Mouse (Mus musculus) embryonic facial prominence, embryonic 14.5 days (tissue): ENCODE measurements at regions not wholly inside any gene's neighbourhood (a gene's known extent, or its start where the extent isn't known, plus 50 kb on each side); places are given as distances from the start of the nearest gene placed in this dataset.

Source experiments
- ATAC-seq: fragments of 200-750 bp; cut with Nextera tagmentation; 2 replicates; pipeline ENCODE4 v1.8.0; 2017; ENCODE audit warnings: low read depth, moderate number of reproducible peaks, moderate TSS enrichment
- DNase-seq: peaks from one replicate; pipeline ENCODE4 v3.0.0-alpha.2; 2015; ENCODE audit warnings: low spot score
- H3K27ac ChIP-seq: fragments of 300-500 bp; sonication (generic); replicated peaks from 2 replicates; pipeline ENCODE4 v1.5.1; 2014; ENCODE audit warnings: low read depth, mild to moderate bottlenecking, low read length, moderate library complexity
- H3K27me3 ChIP-seq: fragments of 300-500 bp; sonication (generic); replicated peaks from 2 replicates; pipeline ENCODE4 v1.6.1; 2014; ENCODE audit warnings: low read length; ENCODE audit not compliant: control insufficient read depth, insufficient read depth
- H3K36me3 ChIP-seq: fragments of 300-500 bp; sonication (generic); 2 replicates; pipeline ENCODE4 v1.6.1; 2014; ENCODE audit warnings: low read length, mixed read lengths; ENCODE audit not compliant: control insufficient read depth, insufficient read depth
- H3K4me1 ChIP-seq: fragments of 300-500 bp; sonication (generic); 2 replicates; pipeline ENCODE4 v1.6.1; 2014; ENCODE audit warnings: antibody characterized with exemption, low read length; ENCODE audit not compliant: control insufficient read depth, insufficient read depth
- H3K4me2 ChIP-seq: fragments of 300-500 bp; sonication (generic); 2 replicates; pipeline ENCODE4 v1.6.1; 2014; ENCODE audit warnings: low read depth, mild to moderate bottlenecking, low read length, moderate library complexity, mixed read lengths
- H3K4me3 ChIP-seq: fragments of 300-500 bp; sonication (generic); 2 replicates; pipeline ENCODE4 v1.5.1; 2014; ENCODE audit warnings: low read depth, mild to moderate bottlenecking, low read length
- H3K9ac ChIP-seq: fragments of 300-500 bp; sonication (generic); 2 replicates; pipeline ENCODE4 v1.6.1; 2014; ENCODE audit warnings: low read depth, mild to moderate bottlenecking, low read length, moderate library complexity, mixed read lengths
- H3K9me3 ChIP-seq: fragments of 300-500 bp; sonication (generic); 2 replicates; pipeline ENCODE4 v1.6.1; 2016; ENCODE audit warnings: low read length; ENCODE audit not compliant: control insufficient read depth
- WGBS: fragments of 180-500 bp; shearing (Covaris S2); extraction: QIAGEN DNeasy Blood & Tissue Kit; methylation state at CpG from one replicate; pipeline ENCODE4 v1.1.7; 2014; 5-methylcytosine and 5-hydroxymethylcytosine counted together

DNA sequence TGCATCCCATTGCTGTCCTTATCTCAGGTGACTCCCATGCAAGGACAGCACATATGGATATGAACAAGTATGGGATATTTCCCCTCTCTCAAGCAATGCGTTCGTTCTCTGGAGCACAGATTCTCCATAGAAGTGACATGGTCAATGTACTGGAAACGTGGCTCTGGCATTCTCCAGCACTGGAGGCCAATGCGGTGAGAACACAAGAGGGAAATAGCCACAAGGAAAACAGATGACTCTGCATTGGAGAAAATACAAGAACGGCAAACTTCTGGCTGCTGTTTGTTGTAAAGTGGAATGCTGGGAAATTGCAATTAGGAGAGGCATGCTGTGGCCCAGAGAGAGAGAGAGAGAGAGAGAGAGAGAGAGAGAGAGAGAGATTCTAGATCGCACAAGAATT lies 125.6 kb upstream of the Runx1 start:
- Histone ChIP-seq H3K9ac (no peak overlapping the region), H3K27ac (no peak overlapping the region), H3K27me3 (no peaks in the 10 kb centered on the region), H3K4me3 (no peak overlapping the region), H3K4me2 (no peak overlapping the region), H3K36me3 (no peaks in the 10 kb centered on the region), H3K4me1 (peaks cover 30% of the 10 kb centered on the region; the same call in 1 of the 2 replicates), H3K9me3 (no peaks in the 10 kb centered on the region)
- peak; percentile 43 for DNase-seq
- ATAC-seq = no peak
- 61% methylated on average over 6 of the region's 6 CpGs for WGBS

DNA sequence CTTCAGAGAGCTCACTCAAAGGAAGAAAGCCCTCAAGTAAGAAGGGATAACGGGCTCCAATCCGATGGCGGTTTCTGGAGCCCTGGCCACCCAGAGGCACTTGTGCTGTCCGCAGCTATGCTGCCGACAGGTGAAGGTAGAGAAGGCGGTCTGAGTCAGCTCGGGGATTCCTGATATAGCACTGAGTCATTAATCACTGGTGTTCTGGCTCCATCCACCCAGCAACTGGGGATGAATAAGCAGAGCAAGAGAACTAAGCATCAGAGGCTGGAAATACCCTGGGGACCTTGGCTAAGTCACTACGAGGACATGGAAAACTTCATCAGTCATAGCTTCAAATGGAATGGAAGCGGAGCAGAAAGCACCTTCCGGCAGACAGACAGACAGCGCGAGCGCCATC lies 122.5 kb upstream of the Runx1 start:
- ATAC-seq = no peak
- H3K4me3 ChIP-seq = no peak overlapping the region
- H3K4me1 ChIP-seq = peaks cover 13% of the 10 kb centered on the region; the same call in 1 of the 2 replicates
- 94% methylated on average over 13 of the region's 13 CpGs for WGBS
- no peak for DNase-seq
- no peak overlapping the region for H3K27ac ChIP-seq
- H3K4me2 ChIP-seq = no peak overlapping the region
- H3K9me3 ChIP-seq = no peaks in the 10 kb centered on the region
- no peaks in the 10 kb centered on the region for H3K36me3 ChIP-seq
- no peak overlapping the region for H3K9ac ChIP-seq
- no peaks in the 10 kb centered on the region for H3K27me3 ChIP-seq

DNA sequence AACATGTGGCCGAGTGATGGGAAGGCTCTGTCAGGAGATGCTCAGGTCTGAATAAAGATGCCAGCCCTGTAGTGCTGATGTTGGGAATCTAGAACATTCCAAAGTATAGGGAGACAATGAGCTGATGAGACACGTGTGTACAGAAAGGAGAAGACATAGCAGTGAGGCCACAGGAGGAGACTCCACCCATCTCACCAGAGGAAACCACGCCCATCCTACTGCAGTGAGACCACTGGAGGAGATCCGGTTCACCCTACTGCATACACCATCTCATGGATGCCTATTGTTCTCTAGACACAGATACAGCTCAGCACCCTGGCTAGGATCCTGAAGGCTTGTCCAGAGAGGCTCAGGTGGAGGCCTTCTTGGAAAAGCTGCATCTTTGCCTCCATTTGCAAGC lies 120.6 kb upstream of the Runx1 start:
- Histone ChIP-seq H3K4me3 (no peak overlapping the region), H3K27ac (no peak overlapping the region), H3K9me3 (no peaks in the 10 kb centered on the region), H3K9ac (no peak overlapping the region), H3K4me1 (no peaks in the 10 kb centered on the region; the same call in 1 of the 2 replicates), H3K27me3 (no peaks in the 10 kb centered on the region), H3K4me2 (no peak overlapping the region), H3K36me3 (no peaks in the 10 kb centered on the region)
- ATAC-seq (no peak), DNase-seq (no peak)
- WGBS = 78% methylated on average over 4 of the region's 4 CpGs

DNA sequence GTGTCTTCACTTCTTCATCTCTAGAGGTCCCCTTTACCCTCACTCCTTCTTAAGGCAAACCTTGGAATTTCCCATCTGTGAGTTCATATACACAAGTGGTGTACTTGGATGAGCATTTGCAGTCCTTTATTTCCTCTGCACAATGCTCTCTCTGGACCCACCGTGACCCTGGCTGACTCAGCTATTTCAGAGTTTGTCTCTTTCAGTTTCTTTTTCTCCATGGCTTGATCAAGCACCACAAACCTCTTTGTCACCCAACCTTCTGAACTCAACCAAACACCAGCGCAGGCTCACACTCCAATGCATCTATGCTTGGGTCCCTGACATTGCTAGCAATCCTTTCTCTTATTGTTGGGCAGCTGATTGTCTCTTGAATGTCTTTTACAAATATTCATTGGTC lies 118.0 kb upstream of the Runx1 start:
- no peak overlapping the region for H3K4me3 ChIP-seq
- no peak overlapping the region for H3K4me2 ChIP-seq
- H3K4me1 ChIP-seq = peaks cover 5% of the 10 kb centered on the region; the same call in 1 of the 2 replicates
- no peaks in the 10 kb centered on the region for H3K9me3 ChIP-seq
- H3K27me3 ChIP-seq = no peaks in the 10 kb centered on the region
- no peaks in the 10 kb centered on the region for H3K36me3 ChIP-seq
- no peak for DNase-seq
- H3K27ac ChIP-seq = no peak overlapping the region
- WGBS = 81% methylated on average over 2 of the region's 2 CpGs
- no peak overlapping the region for H3K9ac ChIP-seq
- ATAC-seq = no peak

DNA sequence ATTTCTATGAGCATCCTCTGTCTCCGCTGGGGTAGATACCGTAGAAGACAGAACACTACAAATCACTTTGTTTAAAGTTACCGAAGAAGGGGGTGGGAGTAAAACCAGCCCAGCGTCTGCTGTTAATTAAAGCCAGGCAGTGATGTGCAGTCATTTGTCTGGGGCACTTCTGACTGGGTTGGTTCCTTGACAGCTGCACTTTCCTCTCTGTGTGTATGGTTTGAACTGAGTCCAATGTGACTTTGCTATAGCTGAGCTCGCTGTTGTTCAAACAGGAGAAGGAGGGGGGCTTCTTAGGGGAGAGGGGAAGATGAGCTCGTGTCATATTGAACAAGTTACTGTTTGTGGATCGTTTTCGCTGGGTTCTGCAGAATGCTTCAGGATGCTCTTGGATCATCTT lies 113.7 kb upstream of the Runx1 start:
- Histone ChIP-seq H3K27ac (no peak overlapping the region), H3K27me3 (no peaks in the 10 kb centered on the region), H3K9ac (no peak overlapping the region), H3K4me1 (peaks cover 5% of the 10 kb centered on the region; the same call in 1 of the 2 replicates), H3K4me3 (no peak overlapping the region), H3K36me3 (no peaks in the 10 kb centered on the region), H3K9me3 (no peaks in the 10 kb centered on the region), H3K4me2 (peak overlapping the region; percentile 16; the same call in 1 of the 2 replicates)
- WGBS = 12% methylated on average over 8 of the region's 8 CpGs
- ATAC-seq (peak; percentile 77), DNase-seq (peak; percentile 92)

DNA sequence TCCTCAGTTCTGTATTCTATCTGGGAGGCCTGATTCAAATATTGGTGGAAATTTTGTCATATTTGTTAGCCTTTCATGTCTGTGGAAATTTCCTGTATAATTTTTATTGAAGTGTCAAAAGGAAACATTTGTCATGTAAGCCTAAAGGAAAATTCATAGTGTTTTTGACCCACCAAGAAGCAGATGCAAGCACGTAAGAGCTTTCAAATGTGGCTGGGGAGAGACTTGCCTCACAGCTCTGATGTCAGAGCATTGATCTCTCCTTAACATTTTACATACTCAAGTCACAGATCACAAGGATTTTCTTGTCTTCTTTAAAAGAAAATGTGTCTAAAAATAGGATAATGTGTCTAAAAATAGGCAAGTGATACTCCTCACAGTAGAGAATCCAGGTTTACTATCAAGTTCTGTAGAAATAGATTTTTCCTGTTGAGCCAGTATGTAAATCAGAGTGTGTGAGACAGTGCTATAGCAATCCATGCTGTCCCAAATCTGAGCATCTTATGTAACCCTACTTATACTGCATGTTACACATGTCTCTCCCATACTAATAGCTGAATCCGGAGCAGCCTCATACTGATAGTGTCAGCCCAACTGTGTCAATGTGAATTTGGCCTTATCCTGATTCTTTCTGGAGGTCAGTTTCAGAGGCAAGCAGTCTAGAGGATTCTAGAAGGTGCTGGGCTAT lies 110.0 kb upstream of the Runx1 start:
- Histone ChIP-seq H3K36me3 (no peaks in the 10 kb centered on the region), H3K9me3 (no peaks in the 10 kb centered on the region), H3K27ac (no peak overlapping the region), H3K9ac (no peak overlapping the region), H3K27me3 (no peaks in the 10 kb centered on the region), H3K4me1 (peaks cover 5% of the 10 kb centered on the region; the same call in 1 of the 2 replicates), H3K4me2 (no peak overlapping the region), H3K4me3 (no peak overlapping the region)
- DNase-seq = no peak
- 73% methylated on average over 2 of the region's 2 CpGs for WGBS
- no peak for ATAC-seq

DNA sequence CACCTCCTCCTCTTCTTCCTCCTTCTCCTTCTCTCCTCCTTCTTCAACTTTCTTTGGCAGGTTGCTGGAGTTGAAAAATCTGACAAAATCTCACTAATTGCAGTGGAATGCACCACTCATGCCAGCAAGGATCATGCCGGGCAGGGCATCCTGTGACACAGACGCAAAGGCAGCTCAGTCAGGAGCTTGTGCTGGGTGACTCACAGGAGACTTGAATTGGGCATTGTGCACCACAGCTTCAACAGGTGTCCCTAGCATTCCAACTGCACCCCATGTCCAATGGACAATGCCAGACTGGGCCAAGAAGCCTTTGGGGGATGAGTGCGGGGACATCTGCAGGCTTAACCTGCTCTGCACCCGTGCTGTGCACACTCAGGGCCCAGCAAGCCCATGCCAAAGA lies 104.2 kb upstream of the Runx1 start:
- WGBS = 72% methylated on average over 4 of the region's 4 CpGs
- no peaks in the 10 kb centered on the region; the same call in 1 of the 2 replicates for H3K27me3 ChIP-seq

DNA sequence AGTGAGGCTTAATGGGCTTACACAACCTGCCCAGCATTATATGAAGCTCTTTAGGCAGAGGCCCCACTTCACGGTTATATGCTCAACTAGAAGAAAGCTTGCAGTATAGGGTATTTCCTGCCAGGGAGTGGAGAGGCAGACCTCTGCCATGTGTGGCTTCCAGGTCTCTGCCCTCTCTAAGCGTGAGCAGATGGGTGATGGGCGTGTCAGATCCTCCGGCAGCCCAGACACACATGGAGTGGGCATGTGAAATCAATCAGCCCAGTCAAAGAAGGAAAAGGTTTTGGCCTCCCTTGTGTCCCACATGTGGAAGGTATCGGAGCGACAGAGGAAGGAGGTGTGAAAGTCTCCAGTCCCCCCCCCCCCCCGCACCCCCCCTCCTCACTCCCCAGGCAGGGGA lies 102.3 kb upstream of the Runx1 start:
- H3K4me2 ChIP-seq = no peak overlapping the region
- H3K4me1 ChIP-seq = peaks cover 11% of the 10 kb centered on the region
- no peaks in the 10 kb centered on the region for H3K36me3 ChIP-seq
- H3K27ac ChIP-seq = no peak overlapping the region
- no peak overlapping the region for H3K9ac ChIP-seq
- 26% methylated on average over 7 of the region's 7 CpGs for WGBS
- no peaks in the 10 kb centered on the region for H3K9me3 ChIP-seq
- DNase-seq = peak; percentile 58
- H3K4me3 ChIP-seq = no peak overlapping the region
- peak; percentile 68; the same call in 1 of the 2 replicates for ATAC-seq
- no peaks in the 10 kb centered on the region; the same call in 1 of the 2 replicates for H3K27me3 ChIP-seq

More for the DNA sequence above, 104.2 kb upstream of the Runx1 start:
- Histone ChIP-seq H3K9me3 (no peaks in the 10 kb centered on the region), H3K4me2 (no peak overlapping the region), H3K9ac (no peak overlapping the region), H3K4me1 (peaks cover 11% of the 10 kb centered on the region), H3K36me3 (no peaks in the 10 kb centered on the region), H3K27ac (no peak overlapping the region), H3K4me3 (no peak overlapping the region)
- DNase-seq (no peak), ATAC-seq (no peak)

DNA sequence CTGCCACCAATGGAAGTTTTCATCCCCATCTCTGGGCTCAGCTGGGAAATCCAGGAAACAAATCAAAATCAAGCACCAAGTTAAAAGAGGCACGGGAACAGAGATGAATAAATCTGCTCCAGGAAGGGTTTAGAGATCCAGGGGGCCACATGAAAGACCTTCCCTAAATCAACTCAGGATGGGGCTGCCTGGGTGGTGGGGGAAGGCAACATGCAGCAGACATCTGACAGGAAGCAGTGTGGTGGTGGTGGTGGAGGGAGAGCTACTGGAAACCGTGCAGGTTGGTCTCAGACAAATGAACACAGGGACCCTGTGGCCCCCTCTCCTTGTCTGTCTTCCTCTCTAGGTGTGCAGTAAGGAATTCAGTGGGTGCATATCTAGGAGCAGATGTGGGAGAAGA lies 101.7 kb upstream of the Runx1 start:
- Histone ChIP-seq H3K9me3 (no peaks in the 10 kb centered on the region), H3K4me1 (peaks cover 11% of the 10 kb centered on the region), H3K4me3 (no peak overlapping the region), H3K27ac (no peak overlapping the region), H3K36me3 (no peaks in the 10 kb centered on the region), H3K27me3 (no peaks in the 10 kb centered on the region; the same call in 1 of the 2 replicates), H3K9ac (no peak overlapping the region), H3K4me2 (no peak overlapping the region)
- ATAC-seq (no peak), DNase-seq (no peak)
- 25% methylated on average over 2 of the region's 2 CpGs for WGBS
